Mouse (Mus musculus) liver, adult (tissue): ENCODE measurements around the gene Grip2.

Experiments
- GATA4 ChIP-seq: IDR thresholded peaks from 2 replicates; pipeline ENCODE4 v1.6.1; 2014; ENCODE audit warnings: mild to moderate bottlenecking, low read length; ENCODE audit not compliant: insufficient replicate concordance

The Grip2 gene

GRCm38 (mm10) chr6:91813611-91814010, 13.4 kb downstream of the Grip2 start:
- TF ChIP-seq GATA4, result no peak

DNA sequence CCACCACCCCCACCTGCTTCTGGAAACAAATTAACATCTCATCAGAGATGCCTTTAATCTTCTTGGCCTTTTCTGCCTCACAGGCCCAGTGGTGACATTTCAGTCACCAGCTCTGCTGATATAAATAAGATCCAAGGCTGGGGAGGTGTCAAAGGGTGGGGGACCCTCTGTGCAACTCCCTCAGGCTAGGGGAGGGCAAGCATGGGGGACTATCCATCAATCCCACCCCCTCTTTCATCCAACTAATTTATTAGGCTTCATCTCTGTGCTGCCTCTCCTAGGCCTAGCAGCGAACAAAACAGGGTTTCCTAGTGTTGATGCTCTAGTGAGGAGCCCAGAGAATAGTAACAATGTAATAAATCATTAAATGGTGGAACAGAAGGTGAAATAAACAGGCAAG, 17.0 kb downstream of the Grip2 start:
- no peak for TF ChIP-seq GATA4

DNA sequence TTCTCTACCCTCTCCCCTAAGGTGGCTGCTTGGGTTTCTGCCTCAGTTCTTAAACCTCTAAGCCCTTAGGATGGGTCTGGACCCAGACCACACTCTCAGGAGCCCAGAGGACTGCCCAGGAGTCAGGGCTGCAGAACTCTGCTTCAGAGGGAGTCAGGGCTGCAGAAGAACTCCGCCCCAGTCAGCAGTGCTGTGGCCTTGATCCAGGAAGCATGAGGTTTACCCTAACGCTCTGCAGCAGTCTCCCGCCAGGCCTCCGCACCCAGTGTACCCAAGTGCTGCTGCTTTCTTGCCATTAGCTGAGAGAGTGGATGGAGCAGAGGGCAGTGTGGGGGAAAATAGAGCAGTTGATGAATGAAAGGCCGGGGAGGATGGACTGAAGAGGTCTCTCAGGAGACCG, 19.0 kb downstream of the Grip2 start:
- TF ChIP-seq GATA4, result no peak

DNA sequence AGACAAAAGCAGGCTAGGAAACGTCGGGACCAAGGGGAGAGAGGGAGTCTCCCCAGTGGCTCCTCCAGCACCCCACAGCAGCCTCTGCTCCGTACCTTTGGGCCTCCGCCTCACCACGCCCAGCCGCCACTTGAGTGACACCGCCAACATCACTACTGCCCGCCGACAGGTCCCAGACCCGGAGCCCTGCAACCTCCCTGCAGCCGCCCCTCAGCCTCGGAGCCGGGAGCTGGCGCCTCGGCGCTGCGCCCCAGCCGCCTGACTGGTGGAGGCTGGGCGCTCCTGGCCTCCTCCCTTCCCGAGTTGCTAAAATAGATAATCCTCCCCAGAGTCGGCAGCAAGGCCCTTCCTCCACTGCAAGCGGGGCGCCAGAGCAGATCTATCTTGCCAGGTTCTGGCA, 19.9 kb downstream of the Grip2 start:
- no peak for TF ChIP-seq GATA4

GRCm38 (mm10) chr6:91804177-91804576, 22.9 kb downstream of the Grip2 start:
- no peak for TF ChIP-seq GATA4

DNA sequence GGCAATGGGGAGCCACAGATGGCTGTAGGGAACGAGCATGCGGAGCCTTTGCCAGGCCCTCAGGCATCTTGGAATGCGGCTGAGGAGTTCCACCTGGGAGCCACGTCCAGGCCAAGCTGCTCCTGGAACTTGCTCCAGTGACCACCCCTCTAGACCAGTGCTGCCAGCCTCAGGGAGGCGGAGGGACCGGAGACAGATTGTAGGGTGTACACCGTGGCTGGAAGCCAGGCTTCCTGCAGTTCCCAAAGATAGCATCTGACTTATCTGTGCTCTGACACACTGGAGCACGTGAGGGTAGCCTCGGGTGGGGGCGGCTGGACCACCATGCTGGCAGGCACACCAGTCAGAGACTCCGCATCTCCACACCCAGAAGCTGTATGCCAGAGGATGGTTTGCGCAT, 28.6 kb downstream of the Grip2 start:
- TF ChIP-seq GATA4, result no peak

DNA sequence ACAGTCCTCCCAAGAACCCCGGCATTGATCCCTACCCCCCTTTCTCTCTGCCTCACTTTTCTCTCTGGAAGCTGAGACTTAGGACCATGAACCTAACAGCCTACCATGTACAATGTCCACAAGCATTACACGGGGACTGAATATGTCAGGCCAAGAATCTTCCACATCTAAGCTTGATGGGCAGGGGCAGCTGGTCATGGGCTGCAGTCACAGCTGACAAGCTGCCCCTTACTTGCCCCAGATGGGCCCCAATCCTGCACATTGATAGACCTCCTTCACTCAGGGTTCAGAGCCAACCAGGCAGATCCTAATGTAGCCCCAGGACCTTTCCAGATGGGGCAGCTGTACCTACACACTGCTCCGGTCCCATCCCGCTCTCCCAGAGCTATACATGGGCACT, 30.3 kb downstream of the Grip2 start:
- TF ChIP-seq GATA4, result no peak

GRCm38 (mm10) chr6:91796064-91796463, 31.0 kb downstream of the Grip2 start:
- no peak for TF ChIP-seq GATA4

DNA sequence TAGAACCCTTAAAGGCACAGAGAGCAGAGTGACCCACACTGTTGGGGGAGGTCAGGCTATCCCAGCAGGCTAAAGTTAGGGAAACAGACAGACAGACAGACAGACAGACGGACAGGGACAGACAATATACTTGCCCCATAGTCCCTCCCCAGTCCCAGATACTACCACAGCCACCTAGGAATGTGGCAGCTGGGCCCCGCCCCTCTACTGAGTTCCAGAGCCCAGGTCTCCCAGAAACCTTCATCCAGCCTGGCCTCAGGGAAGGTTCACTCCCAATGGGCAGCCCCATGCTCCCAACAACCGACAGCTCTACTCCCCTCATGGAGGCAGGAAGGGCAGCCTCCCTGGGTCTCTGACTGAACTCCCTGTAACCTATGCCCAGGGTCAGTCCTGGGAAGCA, 31.4 kb downstream of the Grip2 start:
- TF ChIP-seq GATA4, result no peak

- no peak for TF ChIP-seq GATA4
These were observed 38.7 kb downstream of the Grip2 start for GRCm38 (mm10) chr6:91788311-91788798.

- TF ChIP-seq GATA4, result no peak
These were observed 42.0 kb downstream of the Grip2 start for GRCm38 (mm10) chr6:91785018-91785417.

- no peak for TF ChIP-seq GATA4
These were observed 47.8 kb downstream of the Grip2 start for GRCm38 (mm10) chr6:91779206-91779605.

- no peak for TF ChIP-seq GATA4
These were observed 50.5 kb downstream of the Grip2 start for GRCm38 (mm10) chr6:91776543-91776942.

DNA sequence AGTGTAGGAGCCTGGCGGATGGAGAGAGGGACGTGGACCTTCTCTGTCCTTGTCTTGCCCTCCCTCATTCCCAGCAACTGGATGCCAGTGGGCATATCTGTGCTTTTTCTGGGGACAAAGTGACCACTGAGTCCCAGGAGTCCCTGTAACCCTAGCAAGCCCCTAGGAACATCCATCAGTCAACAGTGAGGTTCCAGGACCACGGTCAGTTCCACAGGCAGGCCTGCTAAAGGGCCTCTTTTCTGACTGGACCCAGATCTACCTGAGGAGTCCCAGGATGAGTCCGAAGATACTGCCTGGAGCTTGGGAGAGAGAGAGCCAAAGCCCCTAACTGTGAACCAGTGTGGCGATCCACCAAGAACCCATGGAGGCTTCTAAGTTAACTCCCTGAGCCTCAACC, 53.1 kb downstream of the Grip2 start:
- TF ChIP-seq GATA4, result no peak

DNA sequence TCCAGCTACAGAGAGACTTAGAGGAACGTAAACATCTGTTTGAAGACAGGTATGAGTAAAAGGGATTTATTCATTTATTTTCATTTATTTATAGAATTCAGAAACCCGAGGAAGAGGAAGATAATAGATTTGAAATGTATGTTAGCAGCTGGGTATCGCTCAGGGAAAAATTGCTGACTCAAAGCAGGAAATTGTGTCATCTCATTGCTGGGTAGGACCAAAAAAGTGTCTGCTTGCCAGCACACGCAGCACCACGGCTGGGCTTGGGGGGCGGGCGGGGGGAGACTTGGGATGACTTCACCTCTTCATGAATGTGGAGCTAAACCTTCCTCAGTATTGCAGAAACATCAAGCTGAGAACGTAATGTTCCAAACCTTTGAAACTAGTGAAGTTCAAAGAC, 59.5 kb downstream of the Grip2 start:
- TF ChIP-seq GATA4, result no peak

DNA sequence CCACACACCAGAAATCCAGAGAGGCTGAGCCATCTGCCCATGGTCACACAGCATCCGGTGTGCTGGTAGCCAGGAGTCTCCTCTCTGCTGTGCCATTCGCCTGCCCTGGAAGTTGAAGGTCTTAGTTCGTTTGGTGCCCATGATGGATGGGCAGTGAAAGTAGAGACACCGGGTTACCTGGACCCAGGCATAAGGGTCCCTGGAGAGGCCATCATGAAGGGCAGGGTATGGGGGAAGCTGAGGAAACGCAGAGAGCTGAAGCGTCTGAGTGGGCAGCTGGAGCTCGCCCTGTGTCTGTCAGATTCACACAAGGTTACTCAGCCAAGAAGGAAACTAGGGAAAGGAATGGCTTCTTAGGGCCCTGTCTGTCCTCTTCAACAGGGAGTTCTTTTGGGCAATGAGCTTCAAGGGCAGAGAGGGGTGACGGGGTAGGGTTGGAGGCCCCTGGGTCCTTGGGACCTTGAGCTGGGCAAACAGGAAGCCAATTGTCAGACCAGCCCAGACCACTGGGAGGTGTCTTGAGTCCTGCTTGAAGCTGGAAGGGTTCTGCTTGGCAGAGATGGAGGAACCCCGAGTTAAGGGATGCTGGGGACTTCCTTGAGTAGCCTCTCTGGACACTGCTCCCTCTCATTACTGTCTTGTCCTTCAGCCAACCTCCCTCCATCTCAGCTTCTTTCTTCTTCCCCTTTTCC, 64.9 kb downstream of the Grip2 start:
- no peak for TF ChIP-seq GATA4

GRCm38 (mm10) chr6:91754845-91755244, 72.2 kb downstream of the Grip2 start:
- no peak for TF ChIP-seq GATA4

DNA sequence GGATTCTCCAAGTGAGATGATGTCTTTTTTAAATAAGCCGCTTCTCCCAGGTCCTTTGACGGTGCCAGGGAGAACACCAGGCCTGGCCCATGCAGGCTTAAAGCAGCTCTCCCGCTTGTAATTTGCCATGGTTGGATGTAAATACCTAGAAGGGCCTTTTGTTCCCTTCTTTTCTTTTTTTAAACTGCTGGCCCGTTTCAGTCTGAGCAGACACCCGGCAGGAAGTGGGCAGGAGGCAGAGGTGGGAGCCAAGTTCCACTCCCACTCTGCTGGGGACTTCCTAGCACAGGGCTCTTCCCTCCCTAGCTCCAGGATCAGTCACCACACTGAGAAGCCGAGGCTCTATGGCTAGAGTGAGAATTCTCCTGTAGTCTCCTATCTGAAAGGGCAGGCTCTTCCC, 73.0 kb downstream of the Grip2 start:
- no peak for TF ChIP-seq GATA4

DNA sequence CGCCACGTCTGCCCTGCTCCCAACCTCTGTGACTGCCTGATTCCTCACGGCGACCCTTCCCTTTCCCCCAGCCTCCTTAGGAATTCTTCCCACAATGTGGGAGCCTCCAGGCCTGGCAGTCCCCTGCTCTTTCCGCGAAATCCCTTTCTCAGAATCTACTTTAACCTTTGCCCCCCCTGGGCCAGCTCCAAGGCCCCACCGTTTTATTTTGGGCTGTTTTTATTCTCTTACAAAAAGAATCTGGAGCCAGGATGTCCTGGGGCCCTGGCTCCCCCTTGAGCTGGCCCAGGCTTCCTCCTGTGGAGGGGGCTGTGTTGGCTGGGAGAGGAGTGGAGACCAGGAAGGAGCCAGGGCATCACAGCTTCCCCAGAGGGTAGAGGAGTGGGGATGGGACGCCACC, 74.2 kb downstream of the Grip2 start:
- TF ChIP-seq GATA4, result no peak
